Mouse (Mus musculus): ENCODE data around the gene Tle4. TPM values are rescaled to one million over a fixed set of nuclear protein-coding genes. Genes with fewer than 3 reads are reported as not detected.

The Tle4 gene
- total RNA-seq, 2 experiments from 2014 or later: 15.6 to 18.5 TPM

GRCm38 (mm10) chr19:14415996-14416395 lies 181.9 kb downstream of the Tle4 start:
- no peak for DNase-seq (ENCODE audit: low spot score in 2 of 2)

GRCm38 (mm10) chr19:14414957-14415356 lies 182.9 kb downstream of the Tle4 start:
- no peak for DNase-seq (ENCODE audit: low spot score in 2 of 2)

GRCm38 (mm10) chr19:14406603-14407002 lies 191.2 kb downstream of the Tle4 start:
- DNase-seq (ENCODE audit: low spot score in 2 of 2): no peak
